In genomic region chr5:122088917-122089316, GRCm38 (mm10) we compare ENCODE assay signal across 8 mouse cellular contexts. TPM values are rescaled to one million over a fixed set of nuclear protein-coding genes. Genes with fewer than 3 reads are reported as not detected.
DNase-seq lines count a peak whose midpoint lies in the region; ATAC-seq and TF ChIP-seq lines count a peak whose summit lies in the region.

No protein-coding gene starts in this region.

- peaks cover 13% of the 10 kb centered on the region for H3K27me3 ChIP-seq in G1E (ENCODE audit: insufficient read depth, low read length)
- no peaks in the 10 kb centered on the region for H3K27me3 ChIP-seq in forebrain, embryonic 14.5 days (replicated peaks; ENCODE audit: control insufficient read depth, insufficient read depth, low read length)
- H3K27me3 ChIP-seq in lung, embryonic 15.5 days, result no peaks in the 10 kb centered on the region
- H3K27me3 ChIP-seq in thymus, adult 2 months (ENCODE audit: control insufficient read depth, insufficient read depth, low read length), result no peaks in the 10 kb centered on the region

- H3K9me3 ChIP-seq in G1E (replicated peaks), result no peaks in the 10 kb centered on the region
- no peaks in the 10 kb centered on the region for H3K9me3 ChIP-seq in forebrain, embryonic 14.5 days (replicated peaks; ENCODE audit: control insufficient read depth, low read length)
- H3K9me3 ChIP-seq in lung, embryonic 15.5 days, result no peaks in the 10 kb centered on the region

- H3K4me1 ChIP-seq in G1E (ENCODE audit: insufficient read depth, low read depth, low read length), result peaks cover 5% of the 10 kb centered on the region
- H3K4me1 ChIP-seq in forebrain, embryonic 14.5 days (ENCODE audit: control insufficient read depth, insufficient read depth, low read length), result peaks cover 5% of the 10 kb centered on the region; the same call in 1 of the 2 replicates
- no peaks in the 10 kb centered on the region for H3K4me1 ChIP-seq in lung, embryonic 15.5 days
- no peaks in the 10 kb centered on the region for H3K4me1 ChIP-seq in thymus, adult 2 months (replicated peaks; ENCODE audit: control insufficient read depth, insufficient read depth, low read length)

- H3K27ac ChIP-seq in forebrain, embryonic 14.5 days (ENCODE audit: low read depth, low read length), result no peak overlapping the region
- no peak overlapping the region for H3K27ac ChIP-seq in lung, embryonic 15.5 days
- no peak overlapping the region for H3K27ac ChIP-seq in thymus, adult 2 months (ENCODE audit: control insufficient read depth, insufficient read depth, low read length)

- DNase-seq in G1E (ENCODE audit: low spot score), result peak; percentile 75
- DNase-seq in forebrain, embryonic 14.5 days (ENCODE audit: low spot score), result peak; percentile 91
- DNase-seq in heart, postnatal 4 days, result peak; percentile 95
- DNase-seq in layer of hippocampus, adult 18-20 months (ENCODE audit: low spot score in 2 of 2), result peak; percentile 77 to 93
- peak; percentile 90 for DNase-seq in ovary, postnatal 10 days (ENCODE audit: low spot score)
- peak; percentile 76 for DNase-seq in thymus, adult 2 months

- TF ChIP-seq POLR2A in thymus, adult 2 months (IDR thresholded peaks at IDR 0.05; ENCODE audit: control insufficient read depth, extremely low read depth, insufficient read depth, low read length, poor library complexity), result no peak

- TF ChIP-seq CTCF in G1E (IDR thresholded peaks at IDR 0.05; ENCODE audit: low read depth, low read length), result peak; percentile 89
- peak; percentile 88 for TF ChIP-seq CTCF in thymus, adult 2 months (IDR thresholded peaks at IDR 0.05; ENCODE audit: borderline replicate concordance, control insufficient read depth, extremely low read depth, insufficient read depth, low read length, poor library complexity)

- H3K4me2 ChIP-seq in forebrain, embryonic 14.5 days (ENCODE audit: low read length), result no peak overlapping the region
- no peak overlapping the region for H3K4me2 ChIP-seq in lung, embryonic 15.5 days

- 2% methylated on average over 5 of the region's 5 CpGs for WGBS in forebrain, embryonic 14.5 days
- WGBS in lung, embryonic 15.5 days, result under 1% methylated on average over 5 of the region's 5 CpGs
- 3% methylated on average over 5 of the region's 5 CpGs for whole genome bisulfite sequencing in thymus, adult 2 months

- H3K4me3 ChIP-seq in G1E (ENCODE audit: low read depth, low read length), result no peak overlapping the region
- no peak overlapping the region for H3K4me3 ChIP-seq in forebrain, embryonic 14.5 days (ENCODE audit: low read depth, low read length)
- H3K4me3 ChIP-seq in lung, embryonic 15.5 days, result no peak overlapping the region
- no peak overlapping the region for H3K4me3 ChIP-seq in thymus, adult 2 months (ENCODE audit: control insufficient read depth, insufficient read depth, low read length)

- H3K36me3 ChIP-seq in G1E (replicated peaks), result no peaks in the 10 kb centered on the region
- H3K36me3 ChIP-seq in forebrain, embryonic 14.5 days (ENCODE audit: control insufficient read depth, insufficient read depth, low read length), result no peaks in the 10 kb centered on the region
- no peaks in the 10 kb centered on the region for H3K36me3 ChIP-seq in lung, embryonic 15.5 days
- H3K36me3 ChIP-seq in thymus, adult 2 months (ENCODE audit: control insufficient read depth, insufficient read depth, low read length), result no peaks in the 10 kb centered on the region

- H3K9ac ChIP-seq in forebrain, embryonic 14.5 days (ENCODE audit: low read length), result no peak overlapping the region
- no peak overlapping the region for H3K9ac ChIP-seq in lung, embryonic 15.5 days

- 0 out of 2 replicates have a peak, but pooled peaks have one; percentile 40 for ATAC-seq in G1E (ENCODE audit: extremely low read depth, insufficient number of reproducible peaks, low FRiP score, poor library complexity, severe bottlenecking)
- peak; percentile 49; the same call in 1 of the 2 replicates for ATAC-seq in cerebellum, adult (ENCODE audit: insufficient number of reproducible peaks, low FRiP score, low TSS enrichment)
- ATAC-seq in forebrain, embryonic 14.5 days, result peak; percentile 83
- peak; percentile 74; the same call in 1 of the 2 replicates for ATAC-seq in lung, embryonic 15.5 days (ENCODE audit: borderline replicate concordance, extremely low read depth, low FRiP score, low TSS enrichment)

RNA-seq across cellular contexts. Expression of gene Myl2, which starts 11.8 kb away (rescaled TPM):
- total RNA-seq in G1E (2014; fragmentation: Nextera tagmentation), result not detected in 2 replicates
- total RNA-seq in G1E (2017), result not detected in 2 replicates
- polyA plus RNA-seq in G1E (2012), result not detected in 2 replicates
- polyA plus RNA-seq in forebrain, embryonic 14.5 days (2014; fragmentation: Nextera tagmentation; extraction: Ambion mirVana), result 1.0 and 1.1 TPM in 2 replicates
- over 10,000 TPM; 18,495 to 19,403 TPM for total RNA-seq in heart, postnatal 4 days (2021)
- total RNA-seq in layer of hippocampus, adult 18-20 months (2021), result 1 to 10 TPM; 1.1 to 2.2 TPM
- 30.4 and 142 TPM in 2 replicates for polyA plus RNA-seq in lung, embryonic 15.5 days (2015; fragmentation: Nextera tagmentation; extraction: Ambion mirVana)
- 0.79 and 169 TPM in 2 replicates for polyA plus RNA-seq in thymus, adult 2 months (2012; rRNA removed)

RNA-seq across cellular contexts. Expression of gene Cux2, which starts 39.0 kb away (rescaled TPM):
- total RNA-seq in G1E (2014; fragmentation: Nextera tagmentation) (not detected in 2 replicates), G1E (2017) (0.11 and 0.58 TPM in 2 replicates)
- polyA plus RNA-seq in G1E (2012), result not detected in 2 replicates
- 16.7 and 30.0 TPM in 2 replicates for polyA plus RNA-seq in forebrain, embryonic 14.5 days (2014; fragmentation: Nextera tagmentation; extraction: Ambion mirVana)
- total RNA-seq in heart, postnatal 4 days (2021), result 10 to 100 TPM; 12.2 to 13.6 TPM
- 10 to 100 TPM; 30.8 to 31.3 TPM for total RNA-seq in layer of hippocampus, adult 18-20 months (2021)
- polyA plus RNA-seq in lung, embryonic 15.5 days (2015; fragmentation: Nextera tagmentation; extraction: Ambion mirVana), result 2.4 and 3.6 TPM in 2 replicates
- 0.18 and 0.75 TPM in 2 replicates for polyA plus RNA-seq in thymus, adult 2 months (2012; rRNA removed)

RNA-seq across cellular contexts. Expression of gene Ccdc63, which starts 51.7 kb away (rescaled TPM):
- total RNA-seq in G1E (2014; fragmentation: Nextera tagmentation), result not detected in 2 replicates
- total RNA-seq in G1E (2017), result 0.16 and 0.29 TPM in 2 replicates
- not detected in 2 replicates for polyA plus RNA-seq in G1E (2012)
- not detected in 2 replicates for polyA plus RNA-seq in forebrain, embryonic 14.5 days (2014; fragmentation: Nextera tagmentation; extraction: Ambion mirVana)
- under 1 TPM in 1 of 2 experiments, not detected in 1; 0.36 TPM for total RNA-seq in heart, postnatal 4 days (2021)
- 1 to 10 TPM in 1 of 2 experiments, under 1 TPM in 1; 0.68 to 1.0 TPM for total RNA-seq in layer of hippocampus, adult 18-20 months (2021)
- not detected in 2 replicates for polyA plus RNA-seq in lung, embryonic 15.5 days (2015; fragmentation: Nextera tagmentation; extraction: Ambion mirVana)
- 0.23 and 0.42 TPM in 2 replicates for polyA plus RNA-seq in thymus, adult 2 months (2012; rRNA removed)
